Comparison of ENCODE assay signal across 8 mouse cellular contexts in genomic region chr14:48709371-48710061, GRCm38 (mm10). TPM values are rescaled to one million over a fixed set of nuclear protein-coding genes. Genes with fewer than 3 reads are reported as not detected.
A peak's percentile ranks its signal among the peaks of the same experiment; 100 is the strongest.
DNase-seq lines count a peak whose midpoint lies in the region; ATAC-seq and TF ChIP-seq lines count a peak whose summit lies in the region.

No protein-coding gene starts in this region.

- no peaks in the 10 kb centered on the region for H3K9me3 ChIP-seq in heart, postnatal 0 days (replicated peaks; ENCODE audit: control insufficient read depth, low read length)
- no peaks in the 10 kb centered on the region for H3K9me3 ChIP-seq in midbrain, embryonic 12.5 days

- peaks cover 20% of the 10 kb centered on the region; the same call in 1 of the 2 replicates for H3K27me3 ChIP-seq in heart, postnatal 0 days (ENCODE audit: control insufficient read depth, insufficient read depth, low read length)
- no peaks in the 10 kb centered on the region for H3K27me3 ChIP-seq in midbrain, embryonic 12.5 days

- H3K4me3 ChIP-seq in heart, postnatal 0 days (ENCODE audit: low read depth, low read length): peak overlapping the region; percentile 40
- peak overlapping the region; percentile 38 for H3K4me3 ChIP-seq in midbrain, embryonic 12.5 days

- TF ChIP-seq CTCF in heart, postnatal 0 days (IDR thresholded peaks at IDR 0.05; ENCODE audit: low read depth): no peak

- peak; percentile 5 for DNase-seq in layer of hippocampus, adult 11-12 months (ENCODE audit: low spot score)
- no peak for DNase-seq in layer of hippocampus, adult 9-10 months (ENCODE audit: low spot score)
- DNase-seq in cerebellum, postnatal 36 days: peak; percentile 44
- DNase-seq in heart, postnatal 0 days (ENCODE audit: low spot score): peak; percentile 9
- peak; percentile 33 to 37 for DNase-seq in layer of hippocampus, postnatal 14 days (ENCODE audit: low spot score in 2 of 2)
- DNase-seq in spleen, postnatal 10 days (ENCODE audit: low spot score in 2 of 2): no peak

- 3% methylated on average over 20 of the region's 20 CpGs for WGBS in heart, postnatal 0 days
- under 1% methylated on average over 20 of the region's 20 CpGs for WGBS in midbrain, embryonic 12.5 days

- H3K27ac ChIP-seq in heart, postnatal 0 days (ENCODE audit: low read depth): no peak overlapping the region
- peak overlapping the region; percentile 84 for H3K27ac ChIP-seq in midbrain, embryonic 12.5 days (replicated peaks)

- ATAC-seq in heart, postnatal 0 days (ENCODE audit: insufficient read depth, low read depth): no peak; the same call in 1 of the 2 replicates
- peak; percentile 88 for ATAC-seq in midbrain, embryonic 12.5 days (ENCODE audit: low FRiP score, low read depth)
- no peak for ATAC-seq in granulocyte monocyte progenitor cell, adult 5-6 weeks (replicated peaks; ENCODE audit: poor library complexity, severe bottlenecking)

- H3K36me3 ChIP-seq in heart, postnatal 0 days (replicated peaks; ENCODE audit: control insufficient read depth, insufficient read depth, low read length): no peaks in the 10 kb centered on the region
- H3K36me3 ChIP-seq in midbrain, embryonic 12.5 days: 0 out of 2 replicates have a peak, but pooled peaks cover 4% of the 10 kb centered on the region

- 0 out of 2 replicates have a peak, but pooled peaks cover 3% of the 10 kb centered on the region for H3K4me1 ChIP-seq in heart, postnatal 0 days (ENCODE audit: control insufficient read depth, insufficient read depth)
- peaks cover 32% of the 10 kb centered on the region for H3K4me1 ChIP-seq in midbrain, embryonic 12.5 days

- TF ChIP-seq EP300 in heart, postnatal 0 days (IDR thresholded peaks at IDR 0.05; ENCODE audit: low read depth): no peak

- no peak overlapping the region for H3K9ac ChIP-seq in heart, postnatal 0 days (replicated peaks; ENCODE audit: low read depth, low read length)
- peak overlapping the region; percentile 50 for H3K9ac ChIP-seq in midbrain, embryonic 12.5 days (replicated peaks)

- H3K4me2 ChIP-seq in heart, postnatal 0 days (ENCODE audit: low read depth, low read length): peak overlapping the region; percentile 56
- peak overlapping the region; percentile 57 for H3K4me2 ChIP-seq in midbrain, embryonic 12.5 days (replicated peaks)

RNA-seq across cellular contexts. Expression of gene Otx2, which starts 35.9 kb away (rescaled TPM):
- total RNA-seq in heart, postnatal 0 days (2014; rRNA removed; ENCODE audit: low replicate concordance): not detected in 2 replicates
- polyA plus RNA-seq in heart, postnatal 0 days (2015; fragmentation: Nextera tagmentation; extraction: Ambion mirVana): not detected in 2 replicates
- total RNA-seq in layer of hippocampus, postnatal 14 days (2021): 10 to 100 TPM in 1 of 2 experiments, 1 to 10 TPM in 1; 2.8 to 10.2 TPM
- polyA plus RNA-seq in midbrain, embryonic 12.5 days (2016; fragmentation: Nextera tagmentation; extraction: Ambion mirVana): 180 and 189 TPM in 2 replicates
- not detected in 2 replicates for total RNA-seq in granulocyte monocyte progenitor cell, adult 5-6 weeks (2014; fragmentation: Nextera tagmentation)
- total RNA-seq in granulocyte monocyte progenitor cell, adult 5-6 weeks (2017): not detected in 2 replicates

Comparison
In these comparisons a context has a peak if more than half of its experiments do, and no peak if none do; other contexts are left out.
1. DNase-seq: peak in layer of hippocampus, adult 11-12 months (single experiment), cerebellum, postnatal 36 days (2 of 2), heart, postnatal 0 days (single experiment) and layer of hippocampus, postnatal 14 days (2 of 2); none in layer of hippocampus, adult 9-10 months (single experiment) and spleen, postnatal 10 days (0 of 2).